Mouse (Mus musculus): ENCODE measurements around the gene Ccdc186.

- no peak for TF ChIP-seq POLR2A (IDR thresholded peaks at IDR 0.05; ENCODE audit: low read depth, low read length)
- no peak for TF ChIP-seq CTCF (conservative IDR thresholded peaks at IDR 0.05; ENCODE audit: insufficient read depth, insufficient read length, low read depth, low read length)
These were observed 53.0 kb downstream of the Ccdc186 start for GRCm38 (mm10) chr19:56769024-56769423.

Data from kidney, adult 2 months (tissue).